Comparison of ENCODE assay signal across 8 mouse cellular contexts in genomic region chr13:114523116-114523515, GRCm38 (mm10).
DNase-seq lines count a peak whose midpoint lies in the region; ATAC-seq and TF ChIP-seq lines count a peak whose summit lies in the region.

No protein-coding gene starts in this region.

- no peak overlapping the region for H3K27ac ChIP-seq in forebrain, embryonic 12.5 days

- peaks cover 6% of the 10 kb centered on the region; the same call in 1 of the 2 replicates for H3K4me1 ChIP-seq in forebrain, embryonic 12.5 days

- H3K36me3 ChIP-seq in forebrain, embryonic 12.5 days (replicated peaks): no peaks in the 10 kb centered on the region

- no peaks in the 10 kb centered on the region for H3K9me3 ChIP-seq in forebrain, embryonic 12.5 days

- H3K27me3 ChIP-seq in Patski: no peaks in the 10 kb centered on the region
- H3K27me3 ChIP-seq in forebrain, embryonic 12.5 days: no peaks in the 10 kb centered on the region

- H3K9ac ChIP-seq in forebrain, embryonic 12.5 days: no peak overlapping the region

- 33% methylated on average over 3 of the region's 3 CpGs for WGBS in forebrain, embryonic 12.5 days

- peak; percentile 67 for TF ChIP-seq CTCF in Patski (IDR thresholded peaks at IDR 0.05)

- H3K4me2 ChIP-seq in forebrain, embryonic 12.5 days: no peak overlapping the region

- no peak for ATAC-seq in Patski
- ATAC-seq in forebrain, embryonic 12.5 days (ENCODE audit: low FRiP score): peak; percentile 60; the same call in 1 of the 2 replicates
- no peak for ATAC-seq in monocyte, adult 5-6 weeks (replicated peaks; ENCODE audit: insufficient number of reproducible peaks, low FRiP score, low TSS enrichment, poor library complexity, severe bottlenecking)

- POLR2A ChIA-PET in Patski (lab: Charles Lee): interaction anchor here (1.2 kb wide), 1 partner anchor 159 kb away, joined by 3 read pairs; no protein-coding TSS in a partner anchor

- CTCF ChIA-PET in Patski (lab: Charles Lee): interaction anchor here (1.2 to 2.0 kb wide), 3 partner anchors 10 to 235 kb away, joined by 3 to 7 read pairs (median 6); no protein-coding TSS in a partner anchor

- H3K4me3 ChIP-seq in forebrain, embryonic 12.5 days (replicated peaks): no peak overlapping the region

- in situ Hi-C loops in Patski (cut with MboI; ENCODE audit: low pct_unique_long_range_greater_than_20kb): no loop called here

- peak; percentile 28 for DNase-seq in kidney, postnatal 10 days
- DNase-seq in kidney, adult 9 months: no peak
- peak; percentile 13 for DNase-seq in Patski (ENCODE audit: low read depth, low spot score)
- DNase-seq in lung, postnatal 10 days: peak; percentile 16
- DNase-seq in thymus, postnatal 14 days: peak; percentile 64
- DNase-seq in adrenal gland, adult 2 months: no peak

Comparison
In these comparisons a context has a peak if more than half of its experiments do, and no peak if none do; other contexts are left out.
1. DNase-seq: peak in kidney, postnatal 10 days (single experiment), Patski (single experiment), lung, postnatal 10 days (single experiment) and thymus, postnatal 14 days (single experiment); none in kidney, adult 9 months (single experiment) and adrenal gland, adult 2 months (single experiment).